Mouse (Mus musculus) bone marrow macrophage, adult 2 months (primary cell): ENCODE data around the gene Zfp800. TPM values are rescaled to one million over a fixed set of nuclear protein-coding genes. Genes with fewer than 3 reads are reported as not detected.
A peak's percentile ranks its signal among the peaks of the same experiment; 100 is the strongest.

Experiments used
- H3K27ac ChIP-seq: 2 replicates; pipeline ENCODE4 v1.5.1; 2012; ENCODE audit warnings: low read depth, low read length; ENCODE audit not compliant: insufficient read depth
- H3K4me1 ChIP-seq: 2 replicates; pipeline ENCODE4 v1.6.1; 2012; ENCODE audit warnings: low read length; ENCODE audit not compliant: control insufficient read depth, insufficient read depth
- H3K4me3 ChIP-seq: 2 replicates; pipeline ENCODE4 v1.5.1; 2012; ENCODE audit warnings: mild to moderate bottlenecking, low read length, moderate library complexity; ENCODE audit not compliant: insufficient read depth
- CTCF ChIP-seq: IDR thresholded peaks from 2 replicates; pipeline ENCODE4 v1.5.1; 2012; ENCODE audit warnings: low read depth, mild to moderate bottlenecking, low read length, moderate library complexity
- POLR2A ChIP-seq: IDR thresholded peaks from 2 replicates; pipeline ENCODE4 v1.6.1; 2012; ENCODE audit warnings: mild to moderate bottlenecking, low read depth, low read length, borderline replicate concordance
- polyA plus RNA-seq: library from polyadenylated mRNA; stranded (reverse); fragments of >200 nt; gene quantifications from 2 replicates; pipeline ENCODE4 v1.2.4, GENCODE M21; 2012; ENCODE audit not compliant: missing spikeins, insufficient read depth, insufficient read length

Zfp800 gene
- polyA plus RNA-seq, 1 experiment, result 15.5 TPM

DNA sequence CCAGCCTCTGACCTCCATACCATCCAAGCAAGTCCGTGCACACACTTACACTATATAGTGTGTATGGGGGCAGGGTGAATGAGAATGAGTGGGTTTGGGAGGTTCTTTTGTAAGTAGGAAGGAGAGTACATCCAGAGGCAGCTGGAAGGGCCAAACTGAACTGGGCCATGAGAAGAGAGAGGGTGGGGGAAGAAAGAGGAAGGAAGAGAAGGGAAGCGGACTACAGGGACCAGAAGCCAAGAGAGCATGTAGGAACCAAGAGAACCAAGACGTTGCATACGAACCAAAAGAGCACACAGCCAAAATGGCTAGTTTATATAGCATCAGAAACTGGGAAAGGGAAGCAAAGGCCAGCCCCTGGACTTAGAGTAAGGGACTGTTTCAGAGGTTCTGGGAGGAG, 56.6 kb downstream of the Zfp800 start:
- TF ChIP-seq POLR2A, result no peak
- TF ChIP-seq CTCF, result no peak
- Histone ChIP-seq H3K4me3 (no peak overlapping the region), H3K27ac (no peak overlapping the region)

DNA sequence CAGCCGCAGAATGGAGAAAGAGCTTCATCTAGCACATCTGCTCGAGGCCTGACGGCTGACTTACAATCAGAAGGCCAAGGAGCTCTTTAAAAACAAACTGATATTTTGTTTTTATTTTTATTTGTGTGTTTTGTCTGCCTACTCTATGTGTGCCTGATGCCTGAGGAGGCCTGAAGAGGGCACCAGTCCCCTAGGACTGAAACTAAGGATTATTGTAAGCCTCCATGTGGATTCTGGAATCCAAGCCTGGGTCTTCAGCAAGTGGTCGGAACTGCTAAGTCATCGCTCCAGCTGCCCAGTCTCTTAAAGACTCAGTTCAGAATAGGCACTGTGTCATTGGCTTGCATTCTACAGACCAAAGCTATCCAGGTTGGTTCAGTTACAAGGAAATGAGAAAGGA, 58.4 kb downstream of the Zfp800 start:
- Histone ChIP-seq H3K4me3 (no peak overlapping the region), H3K27ac (no peak overlapping the region), H3K4me1 (peaks cover 4% of the 10 kb centered on the region)
- TF ChIP-seq POLR2A, result no peak
- no peak for TF ChIP-seq CTCF

More for the DNA sequence above, 56.6 kb downstream of the Zfp800 start:
- H3K4me1 ChIP-seq, result peaks cover 4% of the 10 kb centered on the region

DNA sequence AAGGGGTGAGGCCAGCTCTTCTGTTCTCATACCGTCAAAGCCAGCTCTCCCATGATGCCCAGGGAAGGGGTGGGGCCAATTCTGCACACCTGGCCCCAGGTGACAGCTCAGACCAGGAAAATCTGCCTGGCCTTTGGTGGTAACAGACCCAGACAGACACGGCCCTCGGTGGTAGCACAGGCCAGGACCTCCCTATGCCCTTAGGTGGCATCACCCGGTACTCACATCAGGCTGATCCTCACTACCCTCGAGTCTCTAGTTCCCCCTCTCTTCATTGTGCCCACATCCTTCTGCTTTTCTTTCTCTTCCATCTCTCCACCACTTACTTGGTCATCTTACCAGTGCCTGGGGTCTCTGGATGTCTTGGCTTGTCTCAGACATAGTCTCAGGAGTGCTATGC, 64.1 kb downstream of the Zfp800 start:
- H3K4me1 ChIP-seq, result no peaks in the 10 kb centered on the region
- H3K27ac ChIP-seq, result no peak overlapping the region
- no peak overlapping the region for H3K4me3 ChIP-seq
- no peak for TF ChIP-seq POLR2A
- TF ChIP-seq CTCF, result no peak

- peaks cover 2% of the 10 kb centered on the region; the same call in 1 of the 2 replicates for H3K4me1 ChIP-seq
Observed at GRCm38 (mm10) chr6:28332546-28332945, 65.3 kb downstream of the Zfp800 start.

DNA sequence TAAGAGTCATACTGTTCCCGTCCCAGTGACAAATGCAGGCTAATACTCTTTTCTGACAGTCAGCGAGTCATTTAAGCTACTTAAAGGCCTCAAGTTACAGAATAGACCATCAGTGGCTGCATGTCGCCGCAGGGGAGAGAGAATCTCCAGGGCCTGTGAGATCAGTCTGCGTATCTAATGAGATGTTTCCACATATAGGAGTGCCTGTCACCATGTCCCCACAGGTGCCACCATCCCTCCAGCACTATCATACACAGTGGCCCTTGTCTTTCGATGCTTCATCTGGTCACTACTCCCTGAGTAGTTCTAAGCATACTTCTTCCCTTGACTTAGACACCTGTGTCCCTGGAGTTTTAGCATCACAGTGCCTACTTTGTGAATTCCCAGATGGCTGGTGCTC, 68.0 kb downstream of the Zfp800 start:
- Histone ChIP-seq H3K27ac (no peak overlapping the region), H3K4me1 (peaks cover 2% of the 10 kb centered on the region; the same call in 1 of the 2 replicates), H3K4me3 (no peak overlapping the region)
- no peak for TF ChIP-seq CTCF
- no peak for TF ChIP-seq POLR2A

More at GRCm38 (mm10) chr6:28332546-28332945, 65.3 kb downstream of the Zfp800 start:
- no peak for TF ChIP-seq POLR2A
- TF ChIP-seq CTCF, result no peak
- Histone ChIP-seq H3K27ac (no peak overlapping the region), H3K4me3 (no peak overlapping the region)

DNA sequence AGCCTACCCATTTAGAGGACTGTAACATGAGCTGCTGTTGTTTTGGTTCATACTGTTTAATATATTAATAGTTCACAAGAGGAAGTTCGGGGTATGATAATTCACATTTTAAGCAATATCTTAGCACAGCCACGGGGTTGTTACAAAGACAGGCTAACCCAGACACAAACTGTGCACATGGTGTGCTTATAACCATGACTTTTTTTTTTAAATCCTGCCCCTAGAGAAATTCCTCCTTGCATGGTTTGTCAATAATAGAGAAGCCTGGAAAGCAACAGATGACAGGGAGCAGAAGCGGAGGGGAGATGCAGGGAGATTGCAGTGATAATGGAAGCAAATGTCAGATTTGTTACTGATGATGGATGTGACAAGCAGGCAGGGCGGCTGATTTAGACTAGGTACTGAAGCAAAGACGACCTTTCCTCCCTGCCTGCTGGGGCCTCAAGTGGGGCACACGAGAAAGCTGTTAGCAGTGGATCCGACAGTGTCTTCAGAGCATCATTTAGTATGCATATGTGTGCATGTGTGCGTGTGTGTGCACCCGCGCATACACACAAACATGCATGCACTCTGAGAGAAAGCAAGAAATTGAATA, 68.7 kb downstream of the Zfp800 start:
- H3K27ac ChIP-seq, result no peak overlapping the region
- peaks cover 2% of the 10 kb centered on the region; the same call in 1 of the 2 replicates for H3K4me1 ChIP-seq
- TF ChIP-seq CTCF (no peak), POLR2A (no peak)
- no peak overlapping the region for H3K4me3 ChIP-seq

DNA sequence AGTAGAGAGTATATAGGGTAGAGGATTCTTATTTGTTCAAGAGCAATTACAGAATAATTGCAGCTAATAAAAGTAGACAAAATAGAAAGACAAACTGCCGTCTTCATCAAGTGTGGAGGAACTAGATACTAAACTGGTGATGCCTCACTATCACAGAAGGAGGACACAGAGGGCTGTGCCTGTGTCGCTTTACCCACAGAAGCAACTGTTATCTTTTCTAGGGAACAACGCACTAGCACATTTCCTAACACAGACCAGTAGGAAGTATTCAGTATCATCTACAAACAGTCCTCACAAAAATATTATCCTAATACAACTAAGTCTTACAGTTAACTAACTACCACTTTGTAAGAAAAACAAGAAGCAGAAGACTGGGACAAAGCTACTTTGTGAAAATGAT, 71.1 kb downstream of the Zfp800 start:
- H3K4me1 ChIP-seq, result peaks cover 2% of the 10 kb centered on the region; the same call in 1 of the 2 replicates
- TF ChIP-seq CTCF, result no peak
- TF ChIP-seq POLR2A, result no peak
- no peak overlapping the region for H3K27ac ChIP-seq
- no peak overlapping the region for H3K4me3 ChIP-seq

GRCm38 (mm10) chr6:28322399-28322798, 75.4 kb downstream of the Zfp800 start:
- H3K27ac ChIP-seq, result no peak overlapping the region; the same call in 1 of the 2 replicates
- no peak overlapping the region for H3K4me3 ChIP-seq
- no peak for TF ChIP-seq POLR2A
- no peak for TF ChIP-seq CTCF
- peaks cover 5% of the 10 kb centered on the region for H3K4me1 ChIP-seq

DNA sequence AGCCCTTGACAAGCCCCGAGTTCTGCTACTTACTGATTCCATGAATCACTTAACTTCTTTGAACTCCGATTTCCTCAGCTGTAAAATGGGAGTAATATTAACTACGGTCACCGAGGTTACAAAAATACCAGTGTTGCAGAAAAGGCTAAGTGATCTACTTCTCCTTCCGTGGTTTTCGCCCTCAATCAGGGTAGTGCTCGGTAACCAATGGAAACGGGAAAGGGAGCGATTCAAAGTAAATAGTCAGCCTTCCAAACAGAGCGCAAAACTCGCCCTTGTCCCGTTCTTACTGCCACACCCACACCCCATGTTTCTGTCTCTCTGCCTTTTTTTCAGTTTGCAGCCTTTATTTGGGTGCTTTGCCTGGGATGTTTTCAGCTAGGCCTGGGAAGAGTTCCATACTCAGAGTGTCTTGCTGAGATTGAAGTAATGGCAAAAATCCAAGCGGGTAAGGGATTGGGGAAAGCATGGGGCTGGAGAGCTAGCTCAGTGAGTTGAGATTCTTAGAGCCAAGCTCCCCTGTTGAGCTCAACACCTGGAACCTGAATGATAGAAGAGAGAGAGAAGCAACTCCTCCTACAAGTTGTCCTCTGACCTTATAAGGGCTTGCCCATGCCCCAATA, 78.0 kb downstream of the Zfp800 start:
- H3K27ac ChIP-seq, result peak overlapping the region; percentile 51

GRCm38 (mm10) chr6:28318820-28319573, 78.8 kb downstream of the Zfp800 start:
- peak overlapping the region; percentile 42 for H3K4me3 ChIP-seq
- TF ChIP-seq CTCF (no peak), POLR2A (no peak)
- H3K4me1 ChIP-seq, result peaks cover 5% of the 10 kb centered on the region

More for the DNA sequence above, 78.0 kb downstream of the Zfp800 start:
- Histone ChIP-seq H3K4me3 (peak overlapping the region; percentile 24; the same call in 1 of the 2 replicates), H3K4me1 (peaks cover 5% of the 10 kb centered on the region)
- no peak for TF ChIP-seq POLR2A
- no peak for TF ChIP-seq CTCF

More at GRCm38 (mm10) chr6:28318820-28319573, 78.8 kb downstream of the Zfp800 start:
- peak overlapping the region; percentile 74 for H3K27ac ChIP-seq
